Mouse (Mus musculus) spleen, embryonic (tissue): ENCODE data around the gene Add3.

Source experiments
- CTCF ChIA-PET: fragments of 350-600 bp; sonication (Branson Sonifier 250); formaldehyde crosslinking; loops from one replicate; lab custom pipeline; 2022; lab: Charles Lee

The Add3 gene

DNA sequence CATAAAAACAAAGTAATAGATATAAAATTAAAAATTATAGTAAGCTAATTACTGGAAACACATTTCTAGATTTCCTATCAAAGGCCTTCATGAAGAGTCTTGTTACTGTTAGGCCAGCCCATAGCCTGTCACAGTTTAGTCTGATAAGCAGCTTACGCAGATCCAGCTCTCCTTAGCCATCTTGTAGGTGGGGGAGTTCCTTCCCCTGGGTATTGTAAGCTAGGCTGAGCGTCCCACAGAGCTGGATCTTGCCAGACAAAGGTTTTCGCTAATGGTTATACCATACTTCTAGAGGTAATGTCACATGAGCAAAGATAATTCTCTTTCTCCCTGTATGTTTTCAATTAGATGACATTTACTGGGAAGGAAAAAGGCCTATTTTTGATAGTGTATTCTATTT is 50.0 kb downstream of the Add3 start:
- CTCF ChIA-PET, result interaction anchor here (0.6 kb wide), 1 partner anchor 55 kb away, joined by 3 read pairs; no protein-coding TSS in a partner anchor

GRCm38 (mm10) chr19:53191867-53192487 is 51.7 kb downstream of the Add3 start:
- CTCF ChIA-PET, result no interaction called here

DNA sequence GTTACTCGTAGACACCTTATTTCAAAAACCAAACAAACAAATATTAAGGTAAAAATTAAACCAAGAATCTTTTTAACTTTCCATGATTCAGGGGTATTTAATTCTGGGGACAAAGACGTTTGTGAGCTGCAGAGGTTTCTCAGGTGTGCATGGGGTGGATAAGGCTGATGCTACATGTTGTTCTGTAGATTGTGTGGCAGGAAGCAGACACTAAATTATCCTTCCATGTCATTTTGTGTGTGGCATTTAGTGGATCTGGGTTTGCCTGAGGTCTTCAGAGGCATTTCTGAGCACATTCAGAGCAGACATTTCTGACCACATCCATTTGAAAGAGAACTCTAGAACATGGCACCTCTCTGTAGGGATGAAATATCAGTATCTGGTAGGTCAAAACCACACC is 52.9 kb downstream of the Add3 start:
- CTCF ChIA-PET, result interaction anchor here (0.6 kb wide), 1 partner anchor 197 kb away, joined by 4 read pairs; no protein-coding TSS in a partner anchor

DNA sequence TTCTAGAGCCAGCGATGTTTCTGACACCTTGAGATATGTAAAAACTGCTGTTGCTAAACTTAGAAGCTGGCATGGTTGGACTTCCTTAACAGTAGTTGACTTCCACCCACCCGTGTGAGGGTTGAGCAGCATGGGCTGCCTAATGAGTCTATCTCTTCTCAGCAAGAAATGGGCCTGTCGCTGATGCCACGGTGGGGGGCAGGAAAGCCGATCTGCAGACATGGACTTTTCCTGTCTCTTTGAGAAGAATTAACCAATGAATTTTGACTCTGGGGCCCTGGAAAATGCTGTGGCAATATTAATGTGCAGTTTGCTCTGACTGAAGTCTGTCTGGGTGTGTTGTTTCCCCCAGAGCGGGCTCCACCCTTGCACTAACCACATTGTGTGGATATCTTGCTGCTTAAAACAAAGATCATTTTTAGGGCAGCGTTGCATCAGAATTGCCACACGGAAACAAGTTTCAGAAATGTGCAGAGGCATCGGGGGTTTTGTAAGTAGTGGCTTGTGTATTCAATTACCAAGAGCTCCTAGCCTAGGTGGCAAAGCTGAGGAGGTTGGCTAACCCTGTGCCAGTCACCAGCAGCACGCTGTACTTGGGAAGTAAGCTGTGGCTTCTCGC is 53.8 kb downstream of the Add3 start:
- CTCF ChIA-PET, result interaction anchor here (0.6 kb wide), 1 partner anchor 127 kb away, joined by 5 read pairs; no protein-coding TSS in a partner anchor

- CTCF ChIA-PET, result interaction anchor here (0.6 kb wide), 2 partner anchors 11 to 126 kb away, joined by 3 to 5 read pairs; no protein-coding TSS in a partner anchor
Measured at GRCm38 (mm10) chr19:53194751-53195520, 54.7 kb downstream of the Add3 start.

DNA sequence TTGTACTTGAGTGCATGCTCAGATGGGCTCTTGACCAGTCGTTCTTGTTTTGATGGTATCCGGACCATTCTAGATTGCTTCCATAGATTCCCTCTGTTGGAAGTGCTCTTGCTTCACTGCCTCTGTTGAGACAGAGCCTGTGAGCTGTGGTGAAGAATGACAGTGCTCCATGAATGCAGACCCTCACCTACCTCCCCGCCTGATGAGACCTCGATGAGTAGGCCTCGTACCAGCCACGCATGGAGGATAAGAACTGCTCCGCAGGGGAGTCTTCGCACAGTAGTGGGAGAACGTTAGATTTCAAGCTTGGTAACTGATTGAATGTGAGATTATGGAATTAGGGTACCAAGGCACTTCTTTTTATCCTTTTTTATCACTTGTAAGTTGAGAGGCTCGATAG is 56.7 kb downstream of the Add3 start:
- CTCF ChIA-PET, result no interaction called here

GRCm38 (mm10) chr19:53197766-53198165 is 57.5 kb downstream of the Add3 start:
- CTCF ChIA-PET, result no interaction called here

DNA sequence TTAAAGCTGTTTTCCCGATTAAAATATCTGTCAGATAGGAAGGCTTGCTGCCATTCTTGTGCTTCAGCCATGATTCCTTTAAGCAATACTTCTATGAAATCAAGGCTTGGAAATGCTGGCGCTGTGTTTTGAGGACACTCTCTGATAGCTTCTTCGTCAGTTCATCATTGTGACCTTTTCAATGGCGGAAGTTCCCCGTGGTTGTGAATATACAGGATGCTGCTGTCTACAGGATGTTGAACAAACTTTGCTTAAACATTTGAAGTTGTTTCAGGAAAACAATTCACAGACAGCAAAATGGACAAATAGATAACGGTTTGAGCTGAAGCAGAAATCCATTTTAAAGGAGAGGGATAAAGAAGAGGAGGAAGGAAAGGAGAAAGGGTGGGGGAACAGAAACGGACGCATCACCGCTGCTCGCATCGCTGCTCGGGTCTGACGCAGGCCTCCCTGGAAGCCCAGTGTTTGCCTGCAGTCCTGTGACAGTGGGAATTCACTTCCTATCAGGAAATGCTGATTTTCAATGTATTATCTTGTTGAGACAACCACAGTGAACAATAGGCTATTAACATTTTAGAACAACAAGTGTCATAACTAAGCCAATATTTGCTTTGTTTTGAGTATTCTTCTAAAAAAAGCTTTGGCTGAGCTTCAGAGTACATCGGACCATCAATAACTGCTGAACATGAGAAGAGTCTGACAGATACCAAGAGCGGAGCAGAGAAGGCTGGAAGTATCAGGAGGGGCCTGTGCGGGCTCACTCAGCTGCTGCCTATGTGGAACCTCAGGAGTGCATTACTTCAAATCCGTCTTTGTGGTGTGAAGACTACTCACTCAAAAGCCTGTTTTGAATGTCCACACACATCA is 58.7 kb downstream of the Add3 start:
- CTCF ChIA-PET, result interaction anchor here (1.8 kb wide), 1 partner anchor 15 kb away, joined by 4 read pairs; no protein-coding TSS in a partner anchor

GRCm38 (mm10) chr19:53199711-53200110 is 59.5 kb downstream of the Add3 start:
- CTCF ChIA-PET, result interaction anchor here (1.8 kb wide), 1 partner anchor 16 kb away, joined by 4 read pairs; no protein-coding TSS in a partner anchor

GRCm38 (mm10) chr19:53202116-53202515 is 61.9 kb downstream of the Add3 start:
- CTCF ChIA-PET, result interaction anchor here (0.6 kb wide), 1 partner anchor 58 kb away, joined by 4 read pairs; no protein-coding TSS in a partner anchor

- CTCF ChIA-PET, result no interaction called here
Measured at GRCm38 (mm10) chr19:53206986-53207385, 66.7 kb downstream of the Add3 start.

DNA sequence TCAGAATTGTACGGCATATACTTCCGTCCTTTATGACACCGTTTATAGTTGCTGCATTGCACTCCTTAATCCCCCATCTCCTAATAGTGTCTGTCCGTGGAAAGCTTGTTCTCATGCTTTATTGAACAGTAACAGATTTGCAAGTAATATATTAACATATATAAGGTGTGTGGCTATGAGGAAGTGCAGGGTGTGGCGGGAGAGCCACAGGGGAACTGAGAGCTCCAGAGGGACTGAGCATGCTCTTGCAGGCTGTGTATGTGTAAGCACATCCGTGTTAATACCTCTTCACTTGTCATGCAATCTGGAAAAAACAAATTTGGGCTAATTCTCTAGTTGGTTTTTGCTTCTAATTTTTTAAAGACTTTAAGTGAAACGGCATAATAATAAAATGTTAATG is 68.6 kb downstream of the Add3 start:
- CTCF ChIA-PET, result no interaction called here

DNA sequence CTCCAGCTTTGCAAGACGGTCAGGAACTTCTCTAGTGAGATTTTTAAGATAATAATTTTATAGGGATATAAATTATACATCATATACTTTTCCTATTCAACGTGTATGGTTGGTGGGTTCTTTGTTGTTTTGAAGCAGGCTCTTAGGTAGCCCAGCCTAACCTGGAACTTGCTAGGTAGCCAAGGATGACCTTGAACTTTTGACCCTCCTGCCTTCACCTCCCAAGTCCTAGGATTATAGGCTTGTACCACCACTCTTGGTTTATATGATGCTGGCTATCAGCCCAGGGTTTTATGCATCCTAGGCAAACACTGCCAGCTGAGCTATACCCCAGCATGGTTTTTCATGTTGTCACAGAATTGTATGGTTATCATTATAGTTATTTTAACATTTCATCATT is 70.0 kb downstream of the Add3 start:
- CTCF ChIA-PET, result no interaction called here

DNA sequence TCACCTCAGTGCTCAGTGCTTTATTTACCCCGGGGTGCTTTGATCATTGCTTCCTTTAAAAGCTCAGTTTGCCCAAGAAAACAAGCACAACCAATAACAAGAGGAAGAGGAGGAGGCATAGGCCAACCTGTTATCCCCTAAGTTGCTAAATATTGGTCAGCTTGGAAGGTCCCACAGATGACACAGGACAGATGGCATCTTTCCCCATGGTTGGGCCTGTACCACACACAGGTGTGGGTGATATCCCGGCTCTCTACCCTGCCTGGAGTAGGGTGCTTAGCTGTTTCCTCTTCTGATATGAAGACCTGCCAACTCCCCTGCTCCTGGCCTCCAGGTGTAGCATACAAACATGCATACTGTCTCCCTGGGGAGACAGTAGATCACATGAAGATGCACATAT is 75.1 kb downstream of the Add3 start:
- CTCF ChIA-PET, result no interaction called here

GRCm38 (mm10) chr19:53216761-53217538 is 76.7 kb downstream of the Add3 start:
- CTCF ChIA-PET, result no interaction called here

DNA sequence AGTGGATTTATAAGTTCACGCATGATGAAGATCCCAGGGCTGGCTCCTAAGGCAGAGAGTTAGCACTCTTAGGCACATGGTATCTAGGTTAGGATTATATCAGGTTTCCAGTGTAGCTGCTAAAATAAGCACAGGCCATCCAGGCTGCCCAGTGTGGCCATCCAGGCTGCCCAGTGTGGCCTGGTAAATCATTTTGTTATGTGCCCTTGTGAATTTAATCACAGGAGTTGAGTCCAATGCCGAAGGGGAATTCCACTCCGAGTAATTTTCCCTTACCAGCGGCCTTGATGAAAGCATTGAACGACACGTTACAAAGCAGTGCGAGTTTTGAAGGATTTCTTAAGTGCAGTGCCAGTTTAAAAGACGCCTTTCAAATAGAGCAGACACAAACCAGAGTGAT is 77.6 kb downstream of the Add3 start:
- CTCF ChIA-PET, result no interaction called here

GRCm38 (mm10) chr19:53219305-53219704 is 79.1 kb downstream of the Add3 start:
- CTCF ChIA-PET, result no interaction called here

- CTCF ChIA-PET, result interaction anchor here (0.7 kb wide), 1 partner anchor 9 kb away, joined by 3 read pairs; no protein-coding TSS in a partner anchor
Measured at GRCm38 (mm10) chr19:53221186-53221585, 80.9 kb downstream of the Add3 start.

DNA sequence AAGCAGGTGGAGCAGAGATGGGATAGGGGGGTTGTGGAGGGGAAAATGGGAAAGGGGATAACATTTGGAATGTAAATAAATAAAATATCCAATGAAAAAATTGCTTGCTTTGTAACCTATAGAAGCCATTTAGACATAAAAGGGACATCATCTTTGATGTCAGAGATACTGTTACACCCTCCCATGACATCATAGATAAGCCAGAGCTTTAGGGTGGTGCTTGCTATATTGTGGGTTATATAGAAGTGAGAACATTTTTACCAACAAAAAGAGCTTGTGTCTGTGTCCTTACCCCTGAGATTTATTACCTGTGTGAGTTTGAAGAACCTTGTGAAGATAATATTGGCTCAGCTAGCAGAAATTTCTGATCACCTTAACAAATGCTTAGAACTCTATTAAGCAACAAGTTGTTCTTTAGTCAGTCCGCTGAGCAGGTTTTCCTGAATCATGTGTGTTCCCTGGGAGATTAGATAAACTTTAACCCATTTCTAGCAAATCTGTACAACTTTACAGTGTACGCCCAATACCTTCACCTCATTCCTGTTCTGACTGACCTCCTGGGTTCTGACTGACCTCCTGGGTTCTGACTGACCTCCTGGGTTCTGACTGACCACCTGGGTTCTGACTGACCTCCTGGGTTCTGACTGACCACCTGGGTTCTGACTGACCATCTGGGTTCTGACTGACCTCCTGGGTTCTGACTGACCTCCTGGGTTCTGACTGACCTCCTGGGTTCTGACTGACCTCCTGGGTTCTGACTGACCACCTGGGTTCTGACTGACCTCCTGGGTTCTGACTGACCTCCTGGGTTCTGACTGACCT is 85.2 kb downstream of the Add3 start:
- CTCF ChIA-PET, result interaction anchor here (0.9 kb wide), 1 partner anchor 12 kb away, joined by 3 read pairs; no protein-coding TSS in a partner anchor
